Mouse (Mus musculus): Measurements from ENCODE around the gene Fer1l5.

Gene Fer1l5

DNA sequence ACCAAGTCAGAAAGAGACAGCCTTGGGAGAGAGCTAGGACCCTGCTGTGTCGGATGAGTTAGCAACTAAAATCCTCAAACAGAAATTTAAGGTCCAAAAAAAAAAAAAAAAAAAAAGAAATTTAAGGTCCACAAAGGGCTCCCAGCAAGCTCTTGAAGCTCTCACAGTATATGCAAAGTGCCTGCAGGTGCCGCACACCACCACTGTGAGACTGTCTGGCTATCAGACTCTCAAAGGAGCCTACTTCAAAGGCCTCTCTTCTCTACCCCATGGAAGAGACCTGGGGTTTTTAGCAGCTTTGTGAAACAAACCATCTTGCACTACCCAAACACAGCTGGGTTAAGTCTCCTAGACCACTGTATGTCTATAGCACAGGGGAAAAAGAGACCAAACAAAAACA lies 57.4 kb downstream of the Fer1l5 start:
- DNase-seq (ENCODE audit: low read depth, low spot score) = no peak

DNA sequence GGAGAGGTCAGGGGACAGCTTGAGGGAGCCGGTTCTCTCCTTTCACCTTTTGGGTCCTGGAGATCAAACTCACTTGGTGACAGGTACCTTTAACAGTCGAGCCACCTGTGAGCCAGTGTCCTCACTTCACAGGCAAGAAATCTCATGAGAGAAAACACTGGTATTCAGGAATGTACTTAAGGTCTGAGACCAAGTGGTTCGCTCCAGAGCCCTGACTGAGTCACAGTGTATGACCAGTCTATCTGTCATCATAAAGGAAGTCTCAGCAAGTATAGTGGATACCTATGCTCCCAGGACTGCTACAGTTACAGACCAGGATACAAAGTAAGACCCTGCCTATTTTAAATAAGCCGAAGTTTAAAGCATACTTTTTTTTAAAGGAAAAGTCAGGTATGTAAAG lies 60.9 kb downstream of the Fer1l5 start:
- DNase-seq (ENCODE audit: low read depth, low spot score) = no peak

DNA sequence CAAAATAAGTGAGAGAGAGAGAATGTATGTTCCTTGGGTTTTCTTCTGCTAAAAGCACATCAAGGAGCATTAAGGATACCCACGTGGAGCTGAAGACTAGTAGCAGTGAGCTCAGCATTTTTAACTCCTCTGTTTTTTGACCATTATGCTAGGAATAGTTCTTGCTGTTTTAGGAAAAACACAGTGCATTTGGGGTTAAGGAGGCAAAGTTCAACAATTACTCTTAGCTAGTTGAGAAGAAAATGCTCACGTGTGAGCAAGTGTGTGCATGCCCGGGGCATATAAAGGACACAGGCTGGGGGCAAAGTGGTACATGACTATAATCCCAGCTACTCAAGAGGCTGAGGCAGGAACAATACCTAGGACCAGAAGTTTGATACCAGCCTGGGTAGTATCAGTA lies 61.5 kb downstream of the Fer1l5 start:
- DNase-seq (ENCODE audit: low read depth, low spot score) = no peak

DNA sequence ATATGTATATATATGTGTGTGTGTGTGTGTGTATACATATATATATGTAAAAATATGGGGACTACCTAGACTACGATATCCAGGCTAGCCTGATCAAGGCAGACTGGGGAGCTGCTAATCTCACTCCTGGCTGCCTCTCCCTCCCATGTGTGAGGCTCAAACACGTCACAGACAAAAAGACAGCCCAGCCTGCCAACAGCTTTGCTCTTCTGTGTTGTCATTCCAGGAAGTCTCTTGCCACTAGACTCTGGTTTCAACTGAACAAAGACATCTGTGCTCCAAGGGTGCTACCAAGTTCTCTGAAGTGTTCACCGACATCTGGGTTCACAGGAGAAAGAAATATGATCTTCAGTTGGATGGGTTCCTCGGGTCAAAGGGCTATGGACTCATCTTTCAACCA lies 63.0 kb downstream of the Fer1l5 start:
- DNase-seq (ENCODE audit: low read depth, low spot score) = peak; percentile 24

DNA sequence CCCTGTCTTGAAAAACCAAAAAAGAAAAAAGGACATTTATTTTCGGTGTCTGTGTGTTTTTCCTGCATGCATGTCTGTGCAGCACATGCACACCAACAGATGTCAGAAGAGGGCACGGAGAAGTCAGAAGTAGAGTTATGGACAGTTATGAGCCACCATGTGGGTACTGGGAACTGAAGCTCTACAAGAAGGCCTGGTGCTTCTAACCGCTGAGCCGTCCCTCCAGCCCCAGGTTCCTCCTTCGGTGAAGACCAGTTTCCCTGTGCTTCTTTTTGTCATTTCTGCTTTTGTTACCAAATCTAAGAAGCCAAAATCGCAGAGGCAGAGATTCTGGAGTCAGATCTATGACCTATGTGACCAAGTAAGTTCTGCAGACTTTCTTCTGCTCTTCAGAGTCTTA lies 64.4 kb downstream of the Fer1l5 start:
- DNase-seq (ENCODE audit: low read depth, low spot score) = no peak

DNA sequence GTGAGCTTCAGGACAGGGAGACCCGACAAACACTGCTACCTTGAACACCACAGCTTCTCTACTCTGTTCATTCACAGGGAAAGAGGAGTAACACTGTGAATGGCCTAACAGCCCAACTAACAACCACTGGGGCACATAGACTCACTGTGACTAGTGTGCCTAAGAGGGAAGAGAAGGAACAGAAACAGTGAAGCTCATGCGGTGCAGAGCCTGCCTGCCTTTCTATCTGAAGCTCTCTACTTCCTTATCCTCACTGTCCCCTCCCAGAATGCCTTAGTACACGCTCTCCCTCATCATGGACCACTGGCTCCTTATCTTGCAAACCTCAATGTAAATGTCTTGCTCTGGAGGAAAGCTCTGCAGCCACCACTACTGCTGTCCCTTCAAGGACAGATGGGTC lies 65.1 kb downstream of the Fer1l5 start:
- DNase-seq (ENCODE audit: low read depth, low spot score) = no peak

DNA sequence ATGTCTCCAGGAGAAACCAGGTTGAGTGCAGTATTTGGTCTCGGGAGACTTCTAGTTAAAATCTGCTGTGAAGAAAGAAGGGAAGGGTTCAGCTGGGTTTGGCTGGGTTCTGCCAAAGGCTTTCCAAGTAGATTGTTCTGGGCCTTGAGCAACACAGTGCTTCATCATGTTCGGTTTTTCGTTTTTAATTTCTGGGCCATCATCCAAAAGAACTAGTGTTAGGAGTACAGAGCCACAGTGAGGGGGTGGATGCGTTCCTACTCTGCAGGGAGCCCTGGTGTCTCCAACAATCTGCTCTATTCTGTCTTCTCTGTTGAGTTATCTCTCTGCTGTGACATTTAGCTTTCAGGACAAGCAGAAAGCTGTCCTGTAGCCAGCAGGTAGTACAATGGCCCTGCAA lies 69.0 kb downstream of the Fer1l5 start:
- DNase-seq (ENCODE audit: low read depth, low spot score) = peak; percentile 94

DNA sequence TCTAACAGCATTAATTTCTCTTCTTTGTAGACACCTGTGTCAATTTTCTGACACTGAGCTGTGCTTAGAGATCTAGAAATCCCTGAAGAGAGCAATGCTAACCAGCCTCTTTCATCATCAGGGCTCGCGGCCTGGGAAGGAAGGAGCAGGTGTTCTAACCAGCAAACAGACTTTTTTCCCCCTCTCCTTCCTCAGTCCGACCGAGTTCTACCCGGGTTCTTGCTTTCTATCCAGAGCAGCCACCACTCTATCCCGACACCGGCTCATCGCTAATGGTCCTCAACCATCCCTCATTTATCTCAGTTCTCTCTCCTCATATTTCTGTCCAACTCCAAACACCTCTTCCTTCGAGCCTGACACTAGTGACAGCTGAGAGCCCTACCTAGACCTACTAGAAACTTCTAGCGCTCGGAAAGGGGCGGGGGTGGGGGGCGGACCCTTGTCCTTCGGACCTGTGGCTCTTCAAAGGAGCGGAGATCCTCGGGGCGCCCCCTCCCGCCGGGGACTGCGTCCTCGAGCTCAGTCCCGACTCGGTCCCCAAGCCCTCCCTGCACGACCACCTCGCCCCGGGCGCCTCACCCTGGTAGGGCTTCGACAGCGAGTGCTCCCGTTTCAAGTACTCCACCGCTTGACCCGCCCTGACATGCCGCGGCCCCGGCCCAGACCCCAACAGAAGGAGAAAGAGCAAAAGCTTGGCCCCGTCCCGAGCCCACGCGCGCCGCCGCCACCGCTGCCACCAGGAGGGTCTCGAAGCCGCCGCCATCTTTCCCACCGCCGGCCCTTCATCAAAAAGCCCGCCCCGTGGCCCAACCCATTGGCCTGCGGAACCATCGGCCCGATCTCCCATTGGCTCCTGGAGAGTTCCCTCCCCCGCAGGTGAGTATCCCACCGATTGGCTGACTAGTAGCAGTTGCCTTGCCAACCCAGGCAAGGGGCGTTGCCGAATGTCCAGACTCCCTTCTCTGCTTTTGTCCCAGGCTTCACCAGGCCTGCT lies 72.7 kb downstream of the Fer1l5 start, which contains the start of gene Lman2l:
TSS of gene Lman2l (minus strand) at position 801 of the 994 bp plus-strand sequence.
- peak; percentile 99 for DNase-seq (ENCODE audit: low read depth, low spot score)

DNA sequence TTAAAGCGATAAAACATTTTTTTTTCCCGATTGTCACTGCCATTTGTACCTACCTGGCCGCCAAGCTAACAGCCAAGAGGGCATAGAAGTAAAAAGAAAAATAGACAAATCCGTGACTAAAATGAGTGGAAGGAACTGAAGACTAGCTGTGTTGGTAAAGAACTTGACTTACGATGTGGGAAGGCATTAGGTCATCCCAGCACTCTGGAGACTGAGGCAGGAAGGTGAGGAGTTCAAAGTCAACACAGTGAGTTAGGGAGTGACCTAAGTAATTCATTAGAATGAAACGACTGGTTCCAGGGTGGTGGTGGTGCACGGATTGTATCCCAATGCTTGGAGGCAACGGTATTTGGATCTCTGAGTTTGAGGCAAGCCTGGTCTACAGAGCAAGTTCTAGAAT lies 73.4 kb downstream of the Fer1l5 start:
- DNase-seq (ENCODE audit: low read depth, low spot score) = no peak

DNA sequence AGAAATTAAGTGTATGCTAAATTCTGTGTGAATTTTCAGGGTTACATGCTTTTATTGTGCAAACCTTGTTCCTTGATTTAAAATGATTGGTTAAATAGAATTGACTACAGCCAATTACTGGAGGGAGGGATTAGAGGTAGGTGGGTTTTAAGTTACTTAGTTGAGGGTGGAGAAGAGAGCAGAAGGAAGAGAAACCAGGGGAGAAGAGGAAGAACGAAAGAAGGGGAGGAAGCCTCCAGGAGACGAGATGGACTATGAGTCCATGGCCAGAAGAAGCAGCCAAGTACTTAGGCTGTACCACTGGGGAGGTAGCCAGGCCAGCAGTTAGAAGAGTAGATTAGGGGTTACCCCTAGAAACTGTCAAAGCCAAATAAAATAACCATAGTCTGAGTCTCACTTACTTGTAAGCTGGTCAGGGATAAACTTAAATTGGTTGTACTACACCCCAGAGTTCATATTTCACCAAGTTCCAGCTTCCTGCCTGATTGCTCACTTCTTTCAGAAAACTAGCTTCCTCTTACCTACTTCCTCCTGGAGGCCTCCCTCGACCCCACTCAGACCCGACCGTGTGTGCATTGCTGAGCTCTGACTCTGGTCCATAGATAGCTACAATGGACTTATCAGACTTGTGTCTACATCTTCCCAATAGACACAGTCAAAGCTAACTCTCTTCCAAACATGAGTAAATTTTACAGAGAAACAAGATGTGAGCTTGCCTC lies 74.2 kb downstream of the Fer1l5 start:
- DNase-seq (ENCODE audit: low read depth, low spot score) = no peak

DNA sequence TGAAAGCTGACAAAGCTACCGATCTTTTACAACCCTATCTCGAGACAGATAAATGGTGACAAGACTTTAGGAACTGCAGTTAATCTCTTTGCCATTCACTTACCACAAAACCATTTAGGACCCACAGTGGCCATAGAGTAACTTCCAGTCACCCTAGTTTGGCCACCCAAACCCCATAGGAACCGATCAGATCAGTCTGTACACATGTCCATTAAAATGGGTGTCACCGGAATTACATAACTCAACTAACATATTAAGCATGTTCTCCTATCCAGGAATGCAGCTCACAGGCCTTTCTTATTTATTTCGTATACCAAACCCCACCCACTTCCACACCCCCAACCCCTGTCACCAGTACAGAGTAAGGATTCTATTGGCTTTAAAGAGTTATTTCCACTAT lies 74.8 kb downstream of the Fer1l5 start:
- DNase-seq (ENCODE audit: low read depth, low spot score) = no peak

DNA sequence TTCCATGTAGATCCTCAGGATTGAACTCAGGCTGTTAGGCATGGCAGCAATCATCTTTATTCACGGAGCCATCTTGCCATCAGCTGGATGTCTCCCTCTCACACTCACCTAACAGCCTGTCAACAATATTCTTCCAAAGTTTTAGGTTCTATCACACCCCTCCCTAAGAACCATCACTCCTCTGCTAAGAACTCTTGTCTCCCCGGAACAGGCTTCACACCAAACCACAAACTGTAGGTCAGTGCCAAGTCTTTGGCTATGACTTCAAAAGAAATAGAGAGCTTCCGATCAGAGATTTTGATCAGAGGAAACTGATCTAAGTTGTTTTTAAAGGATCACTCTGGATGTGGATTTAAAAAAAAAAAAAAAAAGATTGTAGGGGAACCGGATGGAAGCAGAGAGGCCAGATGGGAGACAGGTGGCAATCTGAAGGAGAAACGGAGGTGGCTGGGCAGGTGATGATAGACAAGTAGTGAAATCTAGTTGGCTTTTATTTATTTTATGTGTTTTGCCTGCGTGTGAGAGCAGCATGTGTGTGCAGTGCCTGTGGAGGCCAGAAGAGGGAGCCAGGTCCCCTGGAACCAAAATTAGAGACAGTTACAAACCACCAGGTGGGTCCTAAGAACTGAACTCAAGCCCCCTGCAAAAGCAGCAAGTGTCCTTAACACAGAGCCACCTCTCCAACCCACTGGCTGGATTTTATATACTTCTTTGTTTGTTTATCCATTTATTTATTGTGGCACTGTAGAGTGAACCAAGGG lies 82.1 kb downstream of the Fer1l5 start:
- no peak for DNase-seq (ENCODE audit: low read depth, low spot score)

DNA sequence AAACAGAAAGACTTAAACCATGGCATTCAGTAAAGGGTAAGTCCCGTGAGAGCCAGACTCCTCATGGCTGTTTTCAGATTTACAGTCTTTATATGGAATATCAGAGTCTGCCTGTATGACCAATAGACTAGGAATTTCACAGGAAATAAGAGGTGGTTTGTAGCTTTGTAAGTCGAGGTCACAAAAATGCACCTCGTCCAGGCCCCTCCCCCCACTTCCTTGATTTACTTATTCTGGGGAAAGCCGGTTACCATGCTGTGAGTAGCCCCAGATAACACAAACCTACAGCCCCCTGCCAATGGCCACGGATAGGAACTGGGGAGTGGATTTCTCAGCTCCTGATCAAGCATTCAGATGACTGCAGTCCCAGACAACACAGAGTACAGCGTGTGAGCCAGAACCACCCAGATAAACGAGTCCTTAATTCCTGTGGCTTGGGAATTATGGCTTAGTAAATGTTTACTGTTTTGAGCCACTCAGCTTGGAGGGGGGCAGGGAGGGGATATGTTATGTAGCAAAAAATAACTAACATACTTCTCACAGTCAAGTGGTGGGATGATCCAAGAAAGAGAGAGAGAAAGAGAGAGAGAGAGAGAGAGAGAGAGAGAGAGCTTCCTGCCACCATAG lies 85.4 kb downstream of the Fer1l5 start:
- no peak for DNase-seq (ENCODE audit: low read depth, low spot score)

DNA sequence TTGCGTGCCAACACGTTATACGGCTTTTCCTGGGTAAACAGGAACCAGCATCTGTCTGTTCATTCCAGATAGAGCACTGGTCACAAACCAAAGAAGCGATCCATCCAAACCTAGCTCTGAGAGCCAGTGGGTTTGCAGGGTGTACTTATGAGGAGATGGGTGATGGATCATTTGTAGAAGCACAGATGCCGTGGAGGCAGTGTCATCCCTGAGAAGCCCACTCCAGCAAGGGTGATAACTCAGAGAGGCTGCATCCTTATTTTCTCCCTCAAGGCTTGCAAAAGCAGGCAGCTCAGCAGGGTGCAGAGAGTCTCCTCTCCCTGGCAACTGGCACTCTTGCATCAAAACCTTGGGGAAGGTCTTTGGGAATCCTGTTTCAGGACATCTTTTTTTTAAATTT lies 86.1 kb downstream of the Fer1l5 start:
- DNase-seq (ENCODE audit: low read depth, low spot score) = peak; percentile 59

DNA sequence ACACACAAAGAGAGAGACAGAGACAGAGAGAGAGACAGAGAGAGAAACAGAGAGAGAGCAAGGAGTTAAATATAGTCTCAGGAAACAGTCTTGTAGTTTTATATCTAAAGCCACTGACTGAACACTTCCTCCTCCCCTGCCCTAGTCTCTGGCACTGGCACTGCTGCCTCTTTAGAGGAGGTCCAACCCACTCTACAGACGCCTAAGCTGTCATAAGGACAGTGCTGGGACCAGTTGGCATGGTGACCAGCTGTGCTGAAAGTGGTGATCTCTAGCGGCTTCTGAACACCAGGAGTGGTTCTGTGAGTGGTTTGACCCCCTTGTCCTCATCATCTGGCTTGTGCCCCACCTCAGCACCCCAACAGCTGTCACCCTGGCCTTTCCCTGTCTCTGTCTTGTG lies 89.7 kb downstream of the Fer1l5 start:
- no peak for DNase-seq (ENCODE audit: low read depth, low spot score)

DNA sequence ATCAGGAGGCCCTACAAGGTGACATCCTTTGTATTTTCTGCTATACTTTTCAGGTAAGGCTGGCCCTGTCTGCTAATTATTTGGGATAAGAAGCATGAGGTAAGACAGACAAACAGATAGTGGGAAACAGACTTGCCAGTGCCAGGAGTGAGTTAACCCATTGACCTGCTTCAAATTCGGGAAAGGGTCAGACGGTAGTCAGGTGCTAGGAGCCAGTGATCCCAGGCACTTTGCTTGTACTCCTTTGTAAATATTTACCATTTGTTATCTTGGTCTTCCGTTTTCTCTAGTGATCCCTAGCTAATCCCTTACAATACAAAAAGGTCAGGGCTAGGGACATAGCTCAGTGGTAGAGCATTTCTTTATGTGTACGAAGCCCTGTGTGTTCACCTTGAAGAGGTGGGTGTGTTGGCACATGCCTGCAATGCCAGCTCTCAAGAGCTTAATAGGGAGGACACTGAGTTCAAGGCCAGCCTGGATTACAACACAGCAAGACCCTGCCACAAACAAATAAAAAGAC lies 93.6 kb downstream of the Fer1l5 start:
- DNase-seq (ENCODE audit: low read depth, low spot score) = no peak

DNA sequence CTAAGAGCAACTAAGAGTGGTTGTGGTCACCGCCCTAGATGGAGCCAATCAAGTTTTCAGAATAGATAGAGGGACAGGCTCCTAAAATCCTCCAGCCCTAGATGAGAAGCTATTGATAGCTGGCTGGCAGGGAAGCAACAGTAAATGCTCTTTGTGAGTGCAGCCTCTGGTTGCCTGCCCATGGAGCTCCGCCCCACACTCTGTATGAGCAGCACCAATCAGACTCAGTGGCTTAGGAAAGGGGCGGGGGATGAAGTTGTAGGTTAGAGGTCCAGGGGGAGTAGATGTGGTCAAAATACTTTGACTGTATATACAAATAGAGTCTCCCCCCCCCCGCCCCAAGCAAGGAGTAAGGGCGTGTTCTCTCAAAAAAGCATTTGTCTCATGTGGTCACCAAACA lies 95.4 kb downstream of the Fer1l5 start:
- DNase-seq (ENCODE audit: low read depth, low spot score) = no peak

DNA sequence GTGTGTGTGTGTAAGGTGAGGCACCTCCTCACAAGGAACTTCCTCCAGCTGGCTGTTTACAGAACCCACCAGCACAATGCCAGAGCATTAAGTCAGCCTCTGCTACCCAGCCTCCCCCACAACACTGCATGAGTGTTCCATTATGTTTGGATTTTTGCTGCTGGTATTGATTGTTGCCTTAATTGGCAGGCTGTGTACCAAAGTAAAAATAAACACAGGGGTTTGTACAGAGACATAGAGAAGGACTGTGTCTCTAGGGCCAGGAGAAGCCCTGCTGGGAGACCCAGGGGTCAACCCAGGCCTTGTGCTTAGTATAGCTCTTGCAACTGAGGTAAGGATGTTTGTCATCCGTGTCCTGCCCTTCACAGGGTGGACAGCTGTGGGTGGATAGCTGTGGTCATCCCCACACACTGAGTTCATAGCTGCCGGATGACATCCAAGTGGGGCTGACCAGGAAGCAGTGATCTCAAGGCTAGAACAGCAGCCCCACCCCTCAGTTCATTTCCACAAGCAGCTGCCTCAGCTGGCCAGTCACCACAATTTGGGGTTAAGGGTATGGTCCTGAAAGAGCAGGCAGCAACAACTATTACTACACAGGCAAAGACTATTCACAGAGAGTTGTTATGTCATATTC lies 97.8 kb downstream of the Fer1l5 start:
- DNase-seq (ENCODE audit: low read depth, low spot score) = no peak

DNA sequence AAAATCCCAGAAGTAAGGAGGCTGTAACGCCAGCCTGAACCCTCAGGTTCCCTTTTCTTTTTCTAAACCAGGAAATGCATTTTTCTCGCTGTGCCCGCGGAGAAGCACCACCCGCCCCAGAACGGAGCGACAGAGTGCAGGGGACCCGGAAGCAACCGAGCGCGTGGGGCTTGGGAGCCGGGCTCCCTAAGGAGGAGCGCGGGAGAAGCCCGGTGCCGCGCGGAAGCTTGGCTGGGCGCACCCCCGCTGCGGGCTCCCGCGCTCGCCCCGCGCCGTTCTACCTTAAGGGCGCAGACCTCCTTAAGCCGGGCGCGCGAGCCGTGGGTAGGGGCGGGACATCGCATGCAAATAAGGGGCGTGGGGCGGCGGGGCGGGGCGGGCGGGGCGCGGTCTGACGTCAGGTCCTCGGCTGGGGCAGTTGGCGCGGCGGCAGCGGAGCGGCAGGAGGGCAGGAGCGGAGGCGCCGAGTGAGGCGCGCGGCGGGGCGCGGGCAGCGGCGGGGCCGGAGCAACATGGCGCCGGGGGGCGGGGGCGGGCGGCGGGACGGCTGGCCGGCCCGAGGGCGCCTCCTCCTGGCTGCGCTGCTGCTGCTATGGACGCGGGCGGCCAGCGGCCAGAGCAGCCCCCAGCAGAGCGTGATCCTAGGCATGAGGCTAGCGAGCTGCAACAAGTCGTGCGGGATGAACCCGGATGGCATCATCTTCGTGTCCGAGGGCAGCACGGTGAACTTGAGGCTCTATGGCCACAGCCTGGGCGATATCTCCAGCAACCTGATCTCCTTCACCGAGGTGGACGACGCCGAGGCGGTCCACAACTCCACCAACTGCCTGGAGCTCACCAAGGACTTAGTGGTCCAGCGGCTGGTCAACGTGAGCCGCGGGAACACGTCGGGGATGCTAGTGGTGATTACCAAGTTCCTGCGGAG lies 99.4 kb downstream of the Fer1l5 start, which contains the start of gene Cnnm4:
TSS of gene Cnnm4 (plus strand) at position 440 of the 925 bp plus-strand sequence.
- peak; percentile 97 for DNase-seq (ENCODE audit: low read depth, low spot score)
